Mouse (Mus musculus): Measurements from ENCODE around the gene Adrb1. TPM values are rescaled to one million over a fixed set of nuclear protein-coding genes. Genes with fewer than 3 reads are reported as not detected.

The Adrb1 gene
- under 1 TPM; 0.44 to 0.73 TPM for total RNA-seq (2023)

GRCm38 (mm10) chr19:56721387-56722211 is at the start of gene Adrb1:
TSS of gene Adrb1 (plus strand) at chr19:56722199.

Other genes with a start within 250 kb of the Adrb1 start
- gene Dclre1a, start 174.0 kb upstream of the Adrb1 start, total RNA-seq (2023), result 1 to 10 TPM; 5.7 to 8.1 TPM
- 10 to 100 TPM; 23.0 to 25.3 TPM for gene Nhlrc2, start 173.9 kb upstream of the Adrb1 start, total RNA-seq (2023)
- 10 to 100 TPM; 22.5 to 29.7 TPM for gene Ccdc186, start 100.0 kb downstream of the Adrb1 start, total RNA-seq (2023)
- gene Tdrd1, start 104.0 kb downstream of the Adrb1 start, total RNA-seq (2023), result not detected
- gene Vwa2, start 152.1 kb downstream of the Adrb1 start, total RNA-seq (2023), result not detected